Mouse (Mus musculus) embryo, embryonic 11.5 days (tissue): ENCODE measurements at regions not wholly inside any gene's neighbourhood (a gene's known extent, or its start where the extent isn't known, plus 50 kb on each side); places are given as distances from the start of the nearest gene placed in this dataset.
"Not testable (repeated sequence)": the region's sequence is repeated elsewhere in the genome, so short reads cannot be mapped to it uniquely, and the experiment has no call there.

ENCODE experiments used
- DNase-seq: peaks from one replicate; pipeline ENCODE4 v3.0.0-alpha.2; 2012; ENCODE audit warnings: low read depth, low spot score

GRCm38 (mm10) chr4:131415453-131415852 lies 422.6 kb downstream of the Ptpru start:
- DNase-seq = no peak

- DNase-seq = no peak
Observed at GRCm38 (mm10) chr4:131416209-131416608, 421.9 kb downstream of the Ptpru start.

GRCm38 (mm10) chr4:131417159-131417748 lies 420.8 kb downstream of the Ptpru start:
- DNase-seq = no peak

- DNase-seq = no peak
Observed at GRCm38 (mm10) chr4:131425311-131425710, 412.8 kb downstream of the Ptpru start.

- no peak for DNase-seq
Observed at GRCm38 (mm10) chr4:131427871-131428270, 410.2 kb downstream of the Ptpru start.

- no peak for DNase-seq
Observed at GRCm38 (mm10) chr4:131429356-131429755, 408.7 kb downstream of the Ptpru start.

- DNase-seq = no peak
Observed at GRCm38 (mm10) chr4:131430420-131430819, 407.7 kb downstream of the Ptpru start.

GRCm38 (mm10) chr4:131431188-131431587 lies 406.9 kb downstream of the Ptpru start:
- DNase-seq = peak; percentile 59

GRCm38 (mm10) chr4:131432591-131433177 lies 405.4 kb downstream of the Ptpru start:
- no peak for DNase-seq

GRCm38 (mm10) chr4:131435222-131435621 lies 402.9 kb downstream of the Ptpru start:
- no peak for DNase-seq

GRCm38 (mm10) chr4:131438403-131438802 lies 399.7 kb downstream of the Ptpru start:
- DNase-seq = no peak

GRCm38 (mm10) chr4:131438883-131439282 lies 399.2 kb downstream of the Ptpru start:
- no peak for DNase-seq

- DNase-seq = no peak
Observed at GRCm38 (mm10) chr4:131440845-131441244, 397.2 kb downstream of the Ptpru start.

- DNase-seq = no peak
Observed at GRCm38 (mm10) chr4:131443518-131443917, 394.6 kb downstream of the Ptpru start.

GRCm38 (mm10) chr4:131450296-131450695 lies 387.8 kb downstream of the Ptpru start:
- DNase-seq = not testable (repeated sequence)

- DNase-seq = no peak
Observed at GRCm38 (mm10) chr4:131457551-131457950, 380.5 kb downstream of the Ptpru start.

GRCm38 (mm10) chr4:131459746-131460145 lies 378.3 kb downstream of the Ptpru start:
- no peak for DNase-seq

- DNase-seq = no peak
Observed at GRCm38 (mm10) chr4:131461312-131461711, 376.8 kb downstream of the Ptpru start.

- no peak for DNase-seq
Observed at GRCm38 (mm10) chr4:131461728-131462127, 376.4 kb downstream of the Ptpru start.

- DNase-seq = no peak
Observed at GRCm38 (mm10) chr4:131475023-131475422, 363.1 kb downstream of the Ptpru start.

GRCm38 (mm10) chr4:131478923-131479322 lies 359.2 kb downstream of the Ptpru start:
- DNase-seq = no peak

- no peak for DNase-seq
Observed at GRCm38 (mm10) chr4:131483958-131484605, 354.0 kb downstream of the Ptpru start.

- peak; percentile 72 for DNase-seq
Observed at GRCm38 (mm10) chr4:131484607-131485111, 353.4 kb downstream of the Ptpru start.
